Mouse (Mus musculus) small intestine, adult 2 months (tissue): Measurements from ENCODE around the gene Runx3.

Experiments used
- CTCF ChIP-seq: fragments of 200-500 bp; IDR thresholded peaks from 2 replicates; pipeline ENCODE4 v1.5.1; 2012; ENCODE audit warnings: low read depth, mild to moderate bottlenecking, control low read depth, inconsistent platforms, low read length, moderate library complexity, mixed read lengths; ENCODE audit not compliant: insufficient replicate concordance, insufficient read length; ENCODE audit errors: extremely low read depth
- POLR2A ChIP-seq: fragments of 200-500 bp; IDR thresholded peaks from 2 replicates; pipeline ENCODE4 v1.6.1; 2012; ENCODE audit warnings: low read depth, mild to moderate bottlenecking, control low read depth, inconsistent platforms, low read length, moderate library complexity

GRCm38 (mm10) chr4:135092871-135093270, 27.6 kb upstream of the Runx3 start:
- no peak for TF ChIP-seq CTCF
- no peak for TF ChIP-seq POLR2A
